Mouse (Mus musculus): ENCODE results near the gene Fndc7. TPM values are rescaled to one million over a fixed set of nuclear protein-coding genes. Genes with fewer than 3 reads are reported as not detected.

Fndc7 gene
- polyA plus RNA-seq, 1 experiment from 2014 or later = 0.05 TPM

DNA sequence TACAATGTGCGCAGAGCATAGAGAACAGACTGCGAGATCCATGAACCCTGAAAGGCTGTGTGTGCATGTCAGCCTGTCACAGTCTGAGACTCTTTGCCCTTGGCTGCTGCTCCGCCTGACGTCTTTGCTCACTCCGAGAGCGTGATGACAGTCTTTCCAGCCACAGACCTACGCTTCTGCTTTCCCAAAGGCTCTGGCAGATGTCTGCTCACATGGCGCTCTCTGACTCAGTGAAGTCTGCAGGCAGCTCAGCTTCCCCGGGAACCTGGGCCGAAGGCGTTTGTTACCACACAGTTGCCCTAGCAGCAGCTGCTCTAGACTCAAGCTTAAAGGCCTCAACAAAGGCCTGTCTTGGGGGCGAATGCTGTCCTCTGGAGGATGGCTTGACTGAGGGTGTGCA is 34.4 kb downstream of the Fndc7 start:
- no peak overlapping the region for H3K27ac ChIP-seq (ENCODE audit: low read depth, low read length)
- 70% methylated on average over 12 of the region's 12 CpGs for WGBS
- H3K27me3 ChIP-seq (replicated peaks; ENCODE audit: control insufficient read depth, insufficient read depth, low read length) = no peaks in the 10 kb centered on the region
- 0 out of 2 replicates have a peak, but pooled peaks cover 2% of the 10 kb centered on the region for H3K4me1 ChIP-seq (replicated peaks; ENCODE audit: control insufficient read depth, insufficient read depth, low read length)
- no peak overlapping the region for H3K9ac ChIP-seq (ENCODE audit: low read depth, low read length)
- H3K9me3 ChIP-seq (ENCODE audit: control insufficient read depth) = no peaks in the 10 kb centered on the region
- H3K36me3 ChIP-seq (ENCODE audit: control insufficient read depth, insufficient read depth) = no peaks in the 10 kb centered on the region
- ATAC-seq = no peak
- TF ChIP-seq CTCF (IDR thresholded peaks at IDR 0.05; ENCODE audit: low read depth) = no peak
- H3K4me3 ChIP-seq (ENCODE audit: low read depth, low read length) = no peak overlapping the region
- no peak overlapping the region for H3K4me2 ChIP-seq (replicated peaks; ENCODE audit: low read depth)

DNA sequence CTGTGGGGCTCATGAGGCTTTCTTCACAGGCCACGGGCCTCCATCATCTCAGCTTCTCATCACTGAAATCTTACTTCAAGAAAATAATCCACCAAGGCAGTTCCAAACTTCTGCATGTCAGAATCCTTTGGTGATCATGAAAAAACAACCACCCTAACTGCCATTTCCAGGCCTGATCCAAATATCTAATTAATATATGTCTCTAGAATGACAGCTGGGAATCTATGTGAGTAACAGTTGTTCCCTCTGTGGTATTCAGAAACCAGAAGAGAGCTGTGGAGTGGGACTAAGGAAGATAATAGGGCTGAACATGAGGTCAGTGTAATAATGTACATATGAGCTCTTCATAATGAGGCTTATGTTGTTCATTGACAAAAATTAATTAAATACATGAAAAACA is 36.5 kb downstream of the Fndc7 start:
- Histone ChIP-seq H3K4me1 (replicated peaks; ENCODE audit: control insufficient read depth, insufficient read depth, low read length) (no peaks in the 10 kb centered on the region), H3K9ac (ENCODE audit: low read depth, low read length) (no peak overlapping the region), H3K27ac (ENCODE audit: low read depth, low read length) (no peak overlapping the region), H3K27me3 (replicated peaks; ENCODE audit: control insufficient read depth, insufficient read depth, low read length) (no peaks in the 10 kb centered on the region), H3K4me2 (replicated peaks; ENCODE audit: low read depth) (no peak overlapping the region), H3K36me3 (ENCODE audit: control insufficient read depth, insufficient read depth) (no peaks in the 10 kb centered on the region), H3K4me3 (ENCODE audit: low read depth, low read length) (no peak overlapping the region), H3K9me3 (ENCODE audit: control insufficient read depth) (no peaks in the 10 kb centered on the region)
- no peak for TF ChIP-seq CTCF (IDR thresholded peaks at IDR 0.05; ENCODE audit: low read depth)
- 82% methylated on average over 1 of the region's 1 CpGs for WGBS
- no peak for ATAC-seq

GRCm38 (mm10) chr3:108851996-108852697 is 37.7 kb downstream of the Fndc7 start:
- no peaks in the 10 kb centered on the region for H3K36me3 ChIP-seq (ENCODE audit: control insufficient read depth, insufficient read depth)
- TF ChIP-seq CTCF (IDR thresholded peaks at IDR 0.05; ENCODE audit: low read depth) = no peak
- no peaks in the 10 kb centered on the region for H3K9me3 ChIP-seq (ENCODE audit: control insufficient read depth)
- H3K9ac ChIP-seq (ENCODE audit: low read depth, low read length) = no peak overlapping the region
- H3K4me3 ChIP-seq (ENCODE audit: low read depth, low read length) = no peak overlapping the region
- no peak overlapping the region for H3K27ac ChIP-seq (ENCODE audit: low read depth, low read length)
- ATAC-seq = no peak
- WGBS = 77% methylated on average over 6 of the region's 6 CpGs
- H3K4me1 ChIP-seq (replicated peaks; ENCODE audit: control insufficient read depth, insufficient read depth, low read length) = no peaks in the 10 kb centered on the region
- no peaks in the 10 kb centered on the region for H3K27me3 ChIP-seq (replicated peaks; ENCODE audit: control insufficient read depth, insufficient read depth, low read length)
- no peak overlapping the region for H3K4me2 ChIP-seq (replicated peaks; ENCODE audit: low read depth)

DNA sequence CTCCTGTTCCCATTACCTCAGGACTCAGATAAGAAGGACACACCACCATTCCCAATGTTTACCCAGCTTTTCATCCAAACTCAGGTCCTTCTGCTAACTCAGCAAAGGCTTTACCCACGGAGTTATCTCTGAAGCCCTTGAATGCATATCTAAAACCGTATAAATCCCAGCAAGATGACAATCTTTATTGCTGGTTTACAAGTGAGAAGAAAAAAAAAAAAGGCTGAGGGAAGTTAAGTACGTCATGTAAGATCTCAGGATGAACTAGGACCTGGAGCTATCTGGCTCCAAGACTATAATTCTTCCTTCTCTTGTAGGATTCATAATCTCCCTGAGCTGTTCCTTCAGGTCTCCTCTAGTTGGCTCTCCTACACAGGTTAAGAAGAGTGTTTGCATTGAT is 38.3 kb downstream of the Fndc7 start:
- ATAC-seq = no peak
- no peaks in the 10 kb centered on the region for H3K9me3 ChIP-seq (ENCODE audit: control insufficient read depth)
- WGBS = 30% methylated on average over 3 of the region's 3 CpGs
- no peaks in the 10 kb centered on the region for H3K4me1 ChIP-seq (replicated peaks; ENCODE audit: control insufficient read depth, insufficient read depth, low read length)
- H3K9ac ChIP-seq (ENCODE audit: low read depth, low read length) = no peak overlapping the region
- peak; percentile 48 for TF ChIP-seq CTCF (IDR thresholded peaks at IDR 0.05; ENCODE audit: low read depth)
- no peaks in the 10 kb centered on the region for H3K36me3 ChIP-seq (ENCODE audit: control insufficient read depth, insufficient read depth)
- H3K27me3 ChIP-seq (replicated peaks; ENCODE audit: control insufficient read depth, insufficient read depth, low read length) = no peaks in the 10 kb centered on the region
- H3K27ac ChIP-seq (ENCODE audit: low read depth, low read length) = no peak overlapping the region
- no peak overlapping the region for H3K4me3 ChIP-seq (ENCODE audit: low read depth, low read length)
- no peak overlapping the region for H3K4me2 ChIP-seq (replicated peaks; ENCODE audit: low read depth)

- H3K4me3 ChIP-seq (ENCODE audit: low read depth, low read length) = no peak overlapping the region
- H3K27me3 ChIP-seq (replicated peaks; ENCODE audit: control insufficient read depth, insufficient read depth, low read length) = no peaks in the 10 kb centered on the region
- no peaks in the 10 kb centered on the region for H3K36me3 ChIP-seq (ENCODE audit: control insufficient read depth, insufficient read depth)
- no peak for ATAC-seq
- H3K4me2 ChIP-seq (replicated peaks; ENCODE audit: low read depth) = no peak overlapping the region
- no peaks in the 10 kb centered on the region for H3K4me1 ChIP-seq (replicated peaks; ENCODE audit: control insufficient read depth, insufficient read depth, low read length)
- no peak overlapping the region for H3K9ac ChIP-seq (ENCODE audit: low read depth, low read length)
- no peak overlapping the region for H3K27ac ChIP-seq (ENCODE audit: low read depth, low read length)
- 67% methylated on average over 2 of the region's 2 CpGs for WGBS
- no peak for TF ChIP-seq CTCF (IDR thresholded peaks at IDR 0.05; ENCODE audit: low read depth)
- no peaks in the 10 kb centered on the region for H3K9me3 ChIP-seq (ENCODE audit: control insufficient read depth)
Measured at GRCm38 (mm10) chr3:108851075-108851474, 38.7 kb downstream of the Fndc7 start.

GRCm38 (mm10) chr3:108850506-108850905 is 39.3 kb downstream of the Fndc7 start:
- Histone ChIP-seq H3K9me3 (ENCODE audit: control insufficient read depth) (no peaks in the 10 kb centered on the region), H3K4me2 (replicated peaks; ENCODE audit: low read depth) (no peak overlapping the region), H3K27ac (ENCODE audit: low read depth, low read length) (no peak overlapping the region), H3K9ac (ENCODE audit: low read depth, low read length) (no peak overlapping the region), H3K36me3 (ENCODE audit: control insufficient read depth, insufficient read depth) (no peaks in the 10 kb centered on the region), H3K4me1 (replicated peaks; ENCODE audit: control insufficient read depth, insufficient read depth, low read length) (no peaks in the 10 kb centered on the region), H3K27me3 (replicated peaks; ENCODE audit: control insufficient read depth, insufficient read depth, low read length) (no peaks in the 10 kb centered on the region), H3K4me3 (ENCODE audit: low read depth, low read length) (no peak overlapping the region)
- TF ChIP-seq CTCF (IDR thresholded peaks at IDR 0.05; ENCODE audit: low read depth) = no peak
- 21% methylated on average over 3 of the region's 3 CpGs for WGBS
- ATAC-seq = no peak
